Mouse (Mus musculus) lung, adult 2 months (tissue): ENCODE measurements around the gene Iqcf3.

Source experiments
- CTCF ChIP-seq: fragments of 200-500 bp; IDR thresholded peaks from 2 replicates; pipeline ENCODE4 v1.5.1; 2011; ENCODE audit warnings: mild to moderate bottlenecking, low read length, control low read depth; ENCODE audit not compliant: insufficient read depth
- POLR2A ChIP-seq: fragments of 200-500 bp; IDR thresholded peaks from 2 replicates; pipeline ENCODE4 v1.6.1; 2011; ENCODE audit warnings: low read depth, mild to moderate bottlenecking, control low read depth, low read length, borderline replicate concordance; ENCODE audit errors: extremely low read depth

- TF ChIP-seq CTCF (no peak), POLR2A (no peak)
Measured at GRCm38 (mm10) chr9:106598466-106598865, 37.0 kb upstream of the Iqcf3 start.
